Mouse (Mus musculus): ENCODE results near the gene Atg14.
"Not testable (repeated sequence)": the region's sequence is repeated elsewhere in the genome, so short reads cannot be mapped to it uniquely, and the experiment has no call there.

The Atg14 gene

GRCm38 (mm10) chr14:47541325-47541948, 29.0 kb downstream of the Atg14 start:
- DNase-seq, result peak; percentile 38

- DNase-seq, result no peak
These were observed 35.4 kb downstream of the Atg14 start for GRCm38 (mm10) chr14:47535096-47535495.

- DNase-seq, result no peak
These were observed 36.3 kb downstream of the Atg14 start for GRCm38 (mm10) chr14:47534176-47534525.

- DNase-seq, result peak; percentile 77
These were observed 36.9 kb downstream of the Atg14 start for GRCm38 (mm10) chr14:47533365-47534175.

GRCm38 (mm10) chr14:47532496-47532895, 38.0 kb downstream of the Atg14 start:
- no peak for DNase-seq

GRCm38 (mm10) chr14:47529592-47529991, 40.9 kb downstream of the Atg14 start:
- not testable (repeated sequence) for DNase-seq

GRCm38 (mm10) chr14:47529019-47529418, 41.4 kb downstream of the Atg14 start:
- DNase-seq, result peak; percentile 89

GRCm38 (mm10) chr14:47528293-47528692, 42.2 kb downstream of the Atg14 start:
- no peak for DNase-seq

GRCm38 (mm10) chr14:47527833-47528232, 42.6 kb downstream of the Atg14 start:
- DNase-seq, result no peak

- no peak for DNase-seq
These were observed 44.6 kb downstream of the Atg14 start for GRCm38 (mm10) chr14:47525861-47526260.

- DNase-seq, result no peak
These were observed 45.1 kb downstream of the Atg14 start for GRCm38 (mm10) chr14:47525374-47525773.

GRCm38 (mm10) chr14:47522301-47522700, 48.1 kb downstream of the Atg14 start:
- DNase-seq, result no peak

GRCm38 (mm10) chr14:47521609-47522008, 48.8 kb downstream of the Atg14 start:
- DNase-seq, result no peak

GRCm38 (mm10) chr14:47520751-47521449, 49.5 kb downstream of the Atg14 start:
- DNase-seq, result no peak

GRCm38 (mm10) chr14:47518619-47519018, 51.8 kb downstream of the Atg14 start:
- DNase-seq, result peak; percentile 77

- no peak for DNase-seq
These were observed 53.7 kb downstream of the Atg14 start for GRCm38 (mm10) chr14:47516755-47517154.

GRCm38 (mm10) chr14:47515636-47516035, 54.8 kb downstream of the Atg14 start:
- peak; percentile 30 for DNase-seq

- DNase-seq, result peak; percentile 76
These were observed 55.5 kb downstream of the Atg14 start for GRCm38 (mm10) chr14:47514816-47515453.

GRCm38 (mm10) chr14:47513606-47514005, 56.8 kb downstream of the Atg14 start:
- no peak for DNase-seq

GRCm38 (mm10) chr14:47510244-47510643, 60.2 kb downstream of the Atg14 start:
- DNase-seq, result no peak

- DNase-seq, result no peak
These were observed 62.4 kb downstream of the Atg14 start for GRCm38 (mm10) chr14:47508035-47508434.

GRCm38 (mm10) chr14:47506676-47507075, 63.8 kb downstream of the Atg14 start:
- DNase-seq, result no peak

- DNase-seq, result peak; percentile 82
These were observed 66.4 kb downstream of the Atg14 start for GRCm38 (mm10) chr14:47504036-47504435.

Data from lung, postnatal 36 days (tissue).